Mouse (Mus musculus) G1E (cell line): ENCODE data around the gene Cyfip2.

ENCODE experiments used
- CTCF ChIP-seq: IDR thresholded peaks from 2 replicates; pipeline ENCODE4 v1.5.1; 2012; ENCODE audit warnings: low read depth, low read length, inconsistent platforms, mixed read lengths
- GATA1 ChIP-seq: IDR thresholded peaks from 2 replicates; pipeline ENCODE4 v1.6.1; 2012; ENCODE audit warnings: borderline replicate concordance, low read length, inconsistent platforms, mixed read lengths
- TAL1 ChIP-seq: conservative IDR thresholded peaks from 2 replicates; pipeline ENCODE4 v1.6.1; 2012; ENCODE audit warnings: low read depth, low read length, inconsistent platforms, mixed read lengths

GRCm38 (mm10) chr11:46298889-46299785 lies 13.5 kb downstream of the Cyfip2 start:
- TF ChIP-seq CTCF (no peak), GATA1 (no peak), TAL1 (no peak)
